Mouse (Mus musculus): ENCODE measurements at regions not wholly inside any gene's neighbourhood (a gene's known extent, or its start where the extent isn't known, plus 50 kb on each side); places are given as distances from the start of the nearest gene placed in this dataset.

DNA sequence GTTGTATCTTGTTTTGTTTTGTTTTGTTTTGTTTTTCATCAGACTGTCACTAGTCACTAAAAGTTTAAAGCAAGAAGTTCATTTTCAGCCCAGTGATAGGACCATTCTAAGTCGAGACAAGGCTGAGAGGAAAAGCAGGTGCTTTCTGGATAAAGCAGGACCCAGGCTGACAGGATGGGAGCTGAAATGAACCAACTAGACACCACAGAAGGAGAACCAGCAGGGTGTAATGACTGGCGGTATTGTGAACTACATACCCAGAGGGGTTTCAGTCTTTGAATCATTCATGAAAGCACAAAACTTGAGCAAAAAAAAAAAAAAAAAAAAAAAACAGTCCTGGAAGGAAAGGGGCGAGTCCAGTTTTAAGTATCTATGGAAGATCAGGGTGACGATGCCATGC is 75.9 kb upstream of the Tenm4 start:
- no peak for DNase-seq (ENCODE audit: low spot score)

GRCm38 (mm10) chr7:96095752-96096151 is 75.3 kb upstream of the Tenm4 start:
- DNase-seq (ENCODE audit: low spot score), result no peak

- no peak for DNase-seq (ENCODE audit: low spot score)
Observed at GRCm38 (mm10) chr7:96098686-96099376, 72.2 kb upstream of the Tenm4 start.

DNA sequence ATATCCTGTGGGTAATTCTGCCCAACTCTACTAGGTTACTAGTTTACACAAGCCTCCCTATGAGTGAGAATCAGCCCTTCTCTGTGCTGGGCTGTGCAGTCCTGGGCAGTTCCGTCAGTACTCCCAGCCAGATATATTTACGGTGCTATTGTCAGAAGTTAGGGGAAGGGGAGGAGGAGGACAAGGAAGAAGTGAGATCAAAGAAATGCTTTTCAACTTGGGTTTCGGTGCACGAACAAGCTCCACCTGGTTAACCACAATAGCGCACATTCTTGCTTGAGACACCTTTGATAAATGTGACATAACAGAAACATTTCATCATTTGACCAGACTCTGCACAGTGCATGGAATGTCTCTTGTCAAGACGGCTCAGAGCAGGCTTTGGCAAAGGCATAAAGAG is 68.3 kb upstream of the Tenm4 start:
- peak; percentile 3 for DNase-seq (ENCODE audit: low spot score)

DNA sequence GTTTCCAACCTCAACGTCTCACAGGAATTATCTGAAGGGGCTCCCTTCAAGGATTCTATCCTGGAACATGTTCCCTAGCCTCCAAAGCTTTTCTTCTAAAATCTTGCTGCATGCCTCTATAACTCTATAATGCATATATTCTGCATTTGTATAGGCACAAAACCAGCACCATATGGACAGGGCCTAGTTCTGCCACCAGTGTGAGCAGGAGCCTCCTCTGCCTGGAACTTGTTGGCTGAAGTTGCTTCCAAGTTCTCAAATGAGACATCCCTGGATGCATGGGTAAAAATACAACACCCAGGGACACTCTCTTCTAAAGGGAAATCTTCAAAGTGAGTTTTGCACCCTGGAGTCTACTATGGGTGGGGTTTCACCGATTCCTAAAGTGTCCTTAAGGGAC is 62.3 kb upstream of the Tenm4 start:
- no peak for DNase-seq (ENCODE audit: low spot score)

- DNase-seq (ENCODE audit: low spot score), result no peak
Observed at GRCm38 (mm10) chr7:96120142-96120541, 50.9 kb upstream of the Tenm4 start.

Measured in ovary, adult 18-20 months (tissue).